Mouse (Mus musculus): ENCODE results near the gene Sag. TPM values are rescaled to one million over a fixed set of nuclear protein-coding genes. Genes with fewer than 3 reads are reported as not detected.

Sag gene
- polyA plus RNA-seq (2014; fragmentation: Nextera tagmentation; extraction: Ambion mirVana) = 2.1 and 3.0 TPM in 2 replicates

GRCm38 (mm10) chr1:87803576-87803975 is at the start of gene Sag:
TSS of gene Sag (plus strand) at chr1:87803680.
- DNase-seq (peak; percentile 14), ATAC-seq (ENCODE audit: low FRiP score, low TSS enrichment) (no peak)
- Histone ChIP-seq H3K27ac (replicated peaks; ENCODE audit: low read depth, low read length) (no peak within 1 kb of the TSS), H3K36me3 (ENCODE audit: control insufficient read depth, insufficient read depth, low read length) (no peaks in the 10 kb centered on the region), H3K4me2 (ENCODE audit: low read length) (no peak within 1 kb of the TSS), H3K27me3 (ENCODE audit: control insufficient read depth, insufficient read depth, low read length) (no peaks in the 10 kb centered on the region), H3K9me3 (ENCODE audit: control insufficient read depth, low read length) (no peaks in the 10 kb centered on the region), H3K4me1 (ENCODE audit: control insufficient read depth, insufficient read depth, low read length) (no peaks in the 10 kb centered on the region), H3K4me3 (replicated peaks; ENCODE audit: low read depth, low read length) (no peak within 1 kb of the TSS), H3K9ac (replicated peaks; ENCODE audit: low read length) (no peak within 1 kb of the TSS)
- 71% methylated on average over 6 of the region's 6 CpGs for WGBS

- Histone ChIP-seq H3K36me3 (ENCODE audit: control insufficient read depth, insufficient read depth, low read length) (peaks cover 16% of the 10 kb centered on the region), H3K9ac (replicated peaks; ENCODE audit: low read length) (peak within 1 kb of the TSS; percentile 92), H3K4me1 (ENCODE audit: control insufficient read depth, insufficient read depth, low read length) (peaks cover 8% of the 10 kb centered on the region), H3K27ac (replicated peaks; ENCODE audit: low read depth, low read length) (peak within 1 kb of the TSS; percentile 88), H3K4me2 (ENCODE audit: low read length) (peak within 1 kb of the TSS; percentile 86), H3K9me3 (ENCODE audit: control insufficient read depth, low read length) (no peaks in the 10 kb centered on the region), H3K4me3 (replicated peaks; ENCODE audit: low read depth, low read length) (peak within 1 kb of the TSS; percentile 95), H3K27me3 (ENCODE audit: control insufficient read depth, insufficient read depth, low read length) (no peaks in the 10 kb centered on the region)
- ATAC-seq (ENCODE audit: low FRiP score, low TSS enrichment) = peak; percentile 99
- WGBS = 1% methylated on average over 79 of the region's 79 CpGs
- DNase-seq = peak; percentile 99
Measured at GRCm38 (mm10) chr1:87755641-87756470, 47.6 kb upstream of the Sag start, which contains the start of gene Atg16l1. TSS of gene Atg16l1 (plus strand) at chr1:87755870.

- Histone ChIP-seq H3K9me3 (ENCODE audit: control insufficient read depth, low read length) (no peaks in the 10 kb centered on the region), H3K27me3 (ENCODE audit: control insufficient read depth, insufficient read depth, low read length) (no peaks in the 10 kb centered on the region), H3K4me2 (ENCODE audit: low read length) (no peak overlapping the region), H3K4me1 (ENCODE audit: control insufficient read depth, insufficient read depth, low read length) (no peaks in the 10 kb centered on the region), H3K36me3 (ENCODE audit: control insufficient read depth, insufficient read depth, low read length) (peaks cover 92% of the 10 kb centered on the region), H3K27ac (replicated peaks; ENCODE audit: low read depth, low read length) (no peak overlapping the region), H3K4me3 (replicated peaks; ENCODE audit: low read depth, low read length) (no peak overlapping the region), H3K9ac (replicated peaks; ENCODE audit: low read length) (no peak overlapping the region)
- 93% methylated on average over 3 of the region's 3 CpGs for WGBS
- ATAC-seq (ENCODE audit: low FRiP score, low TSS enrichment) = no peak
- no peak for DNase-seq
Measured at GRCm38 (mm10) chr1:87763821-87764220, 39.7 kb upstream of the Sag start.

- no peak overlapping the region for H3K9ac ChIP-seq (replicated peaks; ENCODE audit: low read length)
- ATAC-seq (ENCODE audit: low FRiP score, low TSS enrichment) (no peak), DNase-seq (no peak)
- H3K4me3 ChIP-seq (replicated peaks; ENCODE audit: low read depth, low read length) = no peak overlapping the region
- no peaks in the 10 kb centered on the region for H3K4me1 ChIP-seq (ENCODE audit: control insufficient read depth, insufficient read depth, low read length)
- no peak overlapping the region for H3K4me2 ChIP-seq (ENCODE audit: low read length)
- no peaks in the 10 kb centered on the region for H3K27me3 ChIP-seq (ENCODE audit: control insufficient read depth, insufficient read depth, low read length)
- H3K27ac ChIP-seq (replicated peaks; ENCODE audit: low read depth, low read length) = no peak overlapping the region
- 93% methylated on average over 2 of the region's 2 CpGs for WGBS
- H3K36me3 ChIP-seq (ENCODE audit: control insufficient read depth, insufficient read depth, low read length) = peaks cover 94% of the 10 kb centered on the region
- H3K9me3 ChIP-seq (ENCODE audit: control insufficient read depth, low read length) = no peaks in the 10 kb centered on the region
Measured at GRCm38 (mm10) chr1:87765741-87766140, 37.7 kb upstream of the Sag start.

- WGBS = 96% methylated on average over 3 of the region's 3 CpGs
- peaks cover 94% of the 10 kb centered on the region for H3K36me3 ChIP-seq (ENCODE audit: control insufficient read depth, insufficient read depth, low read length)
Measured at GRCm38 (mm10) chr1:87766233-87766632, 37.2 kb upstream of the Sag start.

GRCm38 (mm10) chr1:87769263-87769662 is 34.2 kb upstream of the Sag start:
- Histone ChIP-seq H3K4me2 (ENCODE audit: low read length) (no peak overlapping the region), H3K9me3 (ENCODE audit: control insufficient read depth, low read length) (no peaks in the 10 kb centered on the region), H3K4me3 (replicated peaks; ENCODE audit: low read depth, low read length) (no peak overlapping the region), H3K27ac (replicated peaks; ENCODE audit: low read depth, low read length) (no peak overlapping the region), H3K36me3 (ENCODE audit: control insufficient read depth, insufficient read depth, low read length) (peaks cover 92% of the 10 kb centered on the region), H3K9ac (replicated peaks; ENCODE audit: low read length) (no peak overlapping the region), H3K4me1 (ENCODE audit: control insufficient read depth, insufficient read depth, low read length) (no peaks in the 10 kb centered on the region), H3K27me3 (ENCODE audit: control insufficient read depth, insufficient read depth, low read length) (no peaks in the 10 kb centered on the region)
- DNase-seq (no peak), ATAC-seq (ENCODE audit: low FRiP score, low TSS enrichment) (no peak)
- 100% methylated on average over 2 of the region's 2 CpGs for WGBS

More at GRCm38 (mm10) chr1:87766233-87766632, 37.2 kb upstream of the Sag start:
- H3K27ac ChIP-seq (replicated peaks; ENCODE audit: low read depth, low read length) = no peak overlapping the region
- no peak overlapping the region for H3K9ac ChIP-seq (replicated peaks; ENCODE audit: low read length)
- no peak for DNase-seq
- no peak overlapping the region for H3K4me2 ChIP-seq (ENCODE audit: low read length)
- no peak overlapping the region for H3K4me3 ChIP-seq (replicated peaks; ENCODE audit: low read depth, low read length)
- H3K4me1 ChIP-seq (ENCODE audit: control insufficient read depth, insufficient read depth, low read length) = no peaks in the 10 kb centered on the region
- no peaks in the 10 kb centered on the region for H3K9me3 ChIP-seq (ENCODE audit: control insufficient read depth, low read length)
- H3K27me3 ChIP-seq (ENCODE audit: control insufficient read depth, insufficient read depth, low read length) = no peaks in the 10 kb centered on the region
- ATAC-seq (ENCODE audit: low FRiP score, low TSS enrichment) = no peak

GRCm38 (mm10) chr1:87770486-87770885 is 33.0 kb upstream of the Sag start:
- no peaks in the 10 kb centered on the region for H3K4me1 ChIP-seq (ENCODE audit: control insufficient read depth, insufficient read depth, low read length)
- no peak overlapping the region for H3K4me2 ChIP-seq (ENCODE audit: low read length)
- DNase-seq = no peak
- no peak overlapping the region for H3K4me3 ChIP-seq (replicated peaks; ENCODE audit: low read depth, low read length)
- H3K27ac ChIP-seq (replicated peaks; ENCODE audit: low read depth, low read length) = no peak overlapping the region
- no peaks in the 10 kb centered on the region for H3K27me3 ChIP-seq (ENCODE audit: control insufficient read depth, insufficient read depth, low read length)
- 97% methylated on average over 3 of the region's 3 CpGs for WGBS
- H3K9ac ChIP-seq (replicated peaks; ENCODE audit: low read length) = no peak overlapping the region
- no peaks in the 10 kb centered on the region for H3K9me3 ChIP-seq (ENCODE audit: control insufficient read depth, low read length)
- peaks cover 92% of the 10 kb centered on the region for H3K36me3 ChIP-seq (ENCODE audit: control insufficient read depth, insufficient read depth, low read length)
- no peak for ATAC-seq (ENCODE audit: low FRiP score, low TSS enrichment)

- Histone ChIP-seq H3K9me3 (ENCODE audit: control insufficient read depth, low read length) (no peaks in the 10 kb centered on the region), H3K9ac (replicated peaks; ENCODE audit: low read length) (no peak overlapping the region), H3K4me3 (replicated peaks; ENCODE audit: low read depth, low read length) (no peak overlapping the region), H3K4me1 (ENCODE audit: control insufficient read depth, insufficient read depth, low read length) (no peaks in the 10 kb centered on the region), H3K27ac (replicated peaks; ENCODE audit: low read depth, low read length) (no peak overlapping the region), H3K4me2 (ENCODE audit: low read length) (no peak overlapping the region), H3K36me3 (ENCODE audit: control insufficient read depth, insufficient read depth, low read length) (peaks cover 92% of the 10 kb centered on the region), H3K27me3 (ENCODE audit: control insufficient read depth, insufficient read depth, low read length) (no peaks in the 10 kb centered on the region)
- WGBS = 97% methylated on average over 3 of the region's 3 CpGs
- no peak for ATAC-seq (ENCODE audit: low FRiP score, low TSS enrichment)
- DNase-seq = no peak
Measured at GRCm38 (mm10) chr1:87771724-87772123, 31.8 kb upstream of the Sag start.

- WGBS = 92% methylated on average over 2 of the region's 2 CpGs
- Histone ChIP-seq H3K9me3 (ENCODE audit: control insufficient read depth, low read length) (no peaks in the 10 kb centered on the region), H3K9ac (replicated peaks; ENCODE audit: low read length) (no peak overlapping the region), H3K27ac (replicated peaks; ENCODE audit: low read depth, low read length) (no peak overlapping the region), H3K4me1 (ENCODE audit: control insufficient read depth, insufficient read depth, low read length) (no peaks in the 10 kb centered on the region), H3K4me3 (replicated peaks; ENCODE audit: low read depth, low read length) (no peak overlapping the region), H3K4me2 (ENCODE audit: low read length) (no peak overlapping the region), H3K36me3 (ENCODE audit: control insufficient read depth, insufficient read depth, low read length) (peaks cover 91% of the 10 kb centered on the region), H3K27me3 (ENCODE audit: control insufficient read depth, insufficient read depth, low read length) (no peaks in the 10 kb centered on the region)
- DNase-seq (no peak), ATAC-seq (ENCODE audit: low FRiP score, low TSS enrichment) (no peak)
Measured at GRCm38 (mm10) chr1:87773336-87773735, 30.1 kb upstream of the Sag start.
